Mouse (Mus musculus) C2C12 (cell line): ENCODE data around the gene Romo1.

ENCODE experiments used
- CEBPB ChIP-seq: IDR thresholded peaks from one replicate; pipeline ENCODE4 v1.6.1; 2011; ENCODE audit warnings: low read depth, mild to moderate bottlenecking, control low read depth, moderate library complexity
- CTCF ChIP-seq: IDR thresholded peaks from one replicate; pipeline ENCODE4 v1.5.1; 2011; ENCODE audit not compliant: control insufficient read depth, insufficient read depth, insufficient read length
- MAX ChIP-seq: IDR thresholded peaks from one replicate; pipeline ENCODE4 v1.6.1; 2011; ENCODE audit warnings: mild to moderate bottlenecking, control low read depth
- MYOD1 ChIP-seq: IDR thresholded peaks from one replicate; pipeline ENCODE4 v1.6.1; 2011; ENCODE audit warnings: low read depth; ENCODE audit not compliant: control insufficient read depth, insufficient read length
- USF1 ChIP-seq: IDR thresholded peaks from one replicate; pipeline ENCODE4 v1.6.1; 2011; ENCODE audit warnings: low read depth, mild to moderate bottlenecking, control low read depth, moderate library complexity

DNA sequence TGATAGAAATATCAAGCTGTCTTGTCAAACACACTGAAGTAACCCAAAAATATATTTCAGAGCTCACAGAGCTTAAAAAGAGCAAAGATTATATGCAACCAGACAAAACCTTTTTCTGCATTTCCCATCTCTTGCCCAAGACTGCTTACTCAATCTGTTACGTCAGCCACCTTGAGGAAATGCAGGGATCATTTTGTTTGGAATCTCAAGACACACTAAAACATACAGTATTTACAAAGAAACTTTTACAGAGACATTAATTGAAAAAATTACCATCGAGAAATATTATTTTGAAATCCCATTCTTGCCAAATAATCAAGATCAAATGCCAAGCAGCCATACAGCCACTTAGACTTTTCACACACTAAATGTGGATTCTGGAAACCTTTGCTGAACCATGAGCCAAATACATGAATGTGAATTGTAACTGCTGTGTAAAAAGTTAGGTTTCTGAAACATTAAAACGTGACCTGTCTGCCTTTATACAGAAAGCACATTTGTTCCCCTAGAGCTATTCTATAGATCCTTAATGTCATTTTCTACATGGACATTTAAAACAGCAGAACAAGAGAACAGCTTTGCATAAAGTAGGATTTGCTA lies 3.6 kb downstream of the Romo1 start:
- TF ChIP-seq MAX (no peak), CTCF (no peak), USF1 (no peak), CEBPB (no peak), MYOD1 (no peak)
